Mouse (Mus musculus): ENCODE data around the gene Pdk1. TPM values are rescaled to one million over a fixed set of nuclear protein-coding genes. Genes with fewer than 3 reads are reported as not detected.

The Pdk1 gene
- polyA plus RNA-seq, 1 experiment, result 162 TPM

DNA sequence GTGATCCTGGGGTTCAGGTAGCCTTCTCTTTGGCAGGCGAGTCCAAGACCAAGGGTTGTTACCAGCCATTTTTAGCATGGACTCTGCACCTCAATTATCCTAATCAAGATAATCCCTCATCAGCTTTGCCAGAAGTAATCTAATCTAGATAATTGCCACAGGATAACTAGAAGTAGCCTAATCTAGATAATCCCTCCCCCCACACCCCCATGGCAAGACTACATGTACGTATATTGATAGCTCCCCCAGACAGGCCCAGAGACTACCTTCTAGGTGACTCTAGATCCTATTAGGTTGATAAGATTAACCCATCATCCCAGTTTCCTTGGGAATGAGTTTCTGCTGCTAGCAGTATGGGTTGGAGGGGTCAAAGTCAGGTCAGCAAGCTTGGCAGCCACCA, 18.5 kb downstream of the Pdk1 start:
- Histone ChIP-seq H3K4me1 (ENCODE audit: control insufficient read depth, insufficient read depth, low read length) (no peaks in the 10 kb centered on the region), H3K36me3 (ENCODE audit: control insufficient read depth, insufficient read depth, low read length, poor library complexity, severe bottlenecking) (peaks cover 71% of the 10 kb centered on the region), H3K27ac (ENCODE audit: insufficient read depth, low read length) (no peak overlapping the region), H3K4me3 (ENCODE audit: low read depth, low read length) (no peak overlapping the region), H3K9me3 (replicated peaks; ENCODE audit: control insufficient read depth, insufficient read depth, low read length, poor library complexity, severe bottlenecking) (no peaks in the 10 kb centered on the region), H3K27me3 (ENCODE audit: control insufficient read depth, insufficient read depth, low read length, poor library complexity, severe bottlenecking) (no peaks in the 10 kb centered on the region), H3K9ac (ENCODE audit: low read depth, poor library complexity, severe bottlenecking) (no peak overlapping the region)
- TF ChIP-seq EP300 (IDR thresholded peaks at IDR 0.05; ENCODE audit: insufficient read depth, low read depth, low read length) (no peak), POLR2A (IDR thresholded peaks at IDR 0.05; ENCODE audit: insufficient read depth, low read length) (no peak), CTCF (IDR thresholded peaks at IDR 0.05; ENCODE audit: low read depth, low read length) (no peak)

DNA sequence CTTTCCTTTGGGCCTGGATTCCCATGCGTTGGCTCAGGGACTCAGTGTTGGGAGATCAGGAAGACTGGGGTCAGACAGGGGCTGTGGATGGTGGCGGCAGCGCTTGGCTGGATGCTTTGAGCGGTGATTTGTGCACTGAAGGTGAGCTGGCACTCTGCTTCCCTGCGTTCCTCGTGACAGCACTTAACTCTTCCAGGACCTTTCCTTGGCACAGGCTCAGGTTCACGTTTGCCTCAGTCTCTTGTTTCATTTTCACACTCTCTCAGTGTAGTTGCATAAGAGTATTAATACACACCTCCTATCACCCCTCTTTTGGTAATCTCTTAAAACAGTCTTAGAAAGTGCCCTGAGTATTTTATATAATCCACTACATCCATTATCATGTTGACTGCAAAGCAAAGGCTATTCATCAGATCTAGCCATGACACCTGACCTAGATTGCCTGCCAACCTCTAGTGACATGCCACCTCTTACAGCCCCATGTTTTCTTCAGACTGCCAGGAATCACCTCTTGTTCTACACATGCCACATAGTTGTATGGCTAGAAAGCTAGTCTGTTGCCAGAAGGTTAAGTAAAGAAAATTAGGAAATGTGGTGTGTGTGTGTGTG, 19.8 kb downstream of the Pdk1 start:
- H3K9ac ChIP-seq (ENCODE audit: low read depth, poor library complexity, severe bottlenecking), result no peak overlapping the region
- H3K27ac ChIP-seq (ENCODE audit: insufficient read depth, low read length), result no peak overlapping the region
- H3K4me3 ChIP-seq (ENCODE audit: low read depth, low read length), result no peak overlapping the region
- H3K27me3 ChIP-seq (ENCODE audit: control insufficient read depth, insufficient read depth, low read length, poor library complexity, severe bottlenecking), result no peaks in the 10 kb centered on the region
- peaks cover 72% of the 10 kb centered on the region for H3K36me3 ChIP-seq (ENCODE audit: control insufficient read depth, insufficient read depth, low read length, poor library complexity, severe bottlenecking)
- TF ChIP-seq CTCF (IDR thresholded peaks at IDR 0.05; ENCODE audit: low read depth, low read length), result no peak
- TF ChIP-seq EP300 (IDR thresholded peaks at IDR 0.05; ENCODE audit: insufficient read depth, low read depth, low read length), result no peak
- TF ChIP-seq POLR2A (IDR thresholded peaks at IDR 0.05; ENCODE audit: insufficient read depth, low read length), result no peak
- H3K4me1 ChIP-seq (ENCODE audit: control insufficient read depth, insufficient read depth, low read length), result no peaks in the 10 kb centered on the region
- H3K9me3 ChIP-seq (replicated peaks; ENCODE audit: control insufficient read depth, insufficient read depth, low read length, poor library complexity, severe bottlenecking), result no peaks in the 10 kb centered on the region

DNA sequence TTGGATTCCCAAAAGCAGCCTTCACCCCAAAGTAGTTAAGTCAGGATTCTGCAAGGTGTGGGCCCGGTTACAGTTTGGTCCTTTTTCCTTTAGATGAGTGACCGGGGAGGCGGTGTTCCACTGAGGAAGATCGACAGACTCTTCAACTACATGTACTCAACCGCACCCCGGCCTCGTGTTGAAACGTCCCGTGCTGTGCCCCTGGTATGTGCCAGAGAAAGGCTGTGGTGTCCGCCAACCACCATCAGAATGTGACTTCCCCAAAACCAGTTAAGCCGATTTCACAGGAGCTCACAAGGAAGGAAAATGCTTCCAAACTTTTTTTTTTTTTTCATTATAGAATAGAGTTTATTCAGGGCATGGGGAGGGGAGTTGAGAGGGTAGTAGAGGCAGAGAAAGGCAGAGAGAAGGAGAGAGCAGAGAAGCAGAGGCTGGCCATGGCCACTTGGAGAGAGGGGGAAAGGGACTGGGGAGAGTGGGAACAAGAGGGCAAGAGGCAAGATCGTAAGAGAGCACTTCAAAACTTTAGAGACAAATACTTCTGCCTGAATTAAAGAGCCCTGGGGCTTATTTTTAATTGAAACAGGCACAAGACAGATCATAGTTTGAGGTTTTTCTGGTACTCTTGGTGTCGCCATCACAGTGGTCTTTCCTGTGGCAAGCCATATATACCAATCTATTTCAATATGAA, 22.7 kb downstream of the Pdk1 start:
- H3K4me1 ChIP-seq (ENCODE audit: control insufficient read depth, insufficient read depth, low read length), result no peaks in the 10 kb centered on the region
- H3K9ac ChIP-seq (ENCODE audit: low read depth, poor library complexity, severe bottlenecking), result no peak overlapping the region
- H3K36me3 ChIP-seq (ENCODE audit: control insufficient read depth, insufficient read depth, low read length, poor library complexity, severe bottlenecking), result peaks cover 63% of the 10 kb centered on the region
- H3K4me3 ChIP-seq (ENCODE audit: low read depth, low read length), result no peak overlapping the region
- no peak overlapping the region for H3K27ac ChIP-seq (ENCODE audit: insufficient read depth, low read length)
- TF ChIP-seq EP300 (IDR thresholded peaks at IDR 0.05; ENCODE audit: insufficient read depth, low read depth, low read length) (no peak), POLR2A (IDR thresholded peaks at IDR 0.05; ENCODE audit: insufficient read depth, low read length) (no peak), CTCF (IDR thresholded peaks at IDR 0.05; ENCODE audit: low read depth, low read length) (no peak)
- no peaks in the 10 kb centered on the region for H3K27me3 ChIP-seq (ENCODE audit: control insufficient read depth, insufficient read depth, low read length, poor library complexity, severe bottlenecking)
- no peaks in the 10 kb centered on the region for H3K9me3 ChIP-seq (replicated peaks; ENCODE audit: control insufficient read depth, insufficient read depth, low read length, poor library complexity, severe bottlenecking)

DNA sequence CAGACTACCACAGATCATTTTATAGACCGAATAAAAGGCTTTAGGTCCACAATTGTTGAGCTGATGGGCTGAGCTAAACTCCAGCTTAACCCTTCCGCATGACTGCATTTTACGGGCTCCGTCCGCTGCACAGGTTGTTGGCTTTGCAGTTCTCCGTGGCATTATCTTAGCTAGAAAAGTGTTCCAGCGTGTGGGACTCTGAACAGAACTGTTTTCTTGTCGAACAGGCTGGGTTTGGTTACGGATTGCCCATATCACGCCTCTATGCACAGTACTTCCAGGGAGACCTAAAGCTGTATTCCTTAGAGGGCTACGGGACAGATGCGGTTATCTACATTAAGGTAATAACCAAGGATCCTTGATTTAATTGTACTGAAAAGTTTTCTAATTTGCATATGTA, 24.4 kb downstream of the Pdk1 start:
- peaks cover 59% of the 10 kb centered on the region for H3K36me3 ChIP-seq (ENCODE audit: control insufficient read depth, insufficient read depth, low read length, poor library complexity, severe bottlenecking)
- TF ChIP-seq CTCF (IDR thresholded peaks at IDR 0.05; ENCODE audit: low read depth, low read length) (no peak), POLR2A (IDR thresholded peaks at IDR 0.05; ENCODE audit: insufficient read depth, low read length) (no peak), EP300 (IDR thresholded peaks at IDR 0.05; ENCODE audit: insufficient read depth, low read depth, low read length) (no peak)
- H3K4me1 ChIP-seq (ENCODE audit: control insufficient read depth, insufficient read depth, low read length), result no peaks in the 10 kb centered on the region
- no peaks in the 10 kb centered on the region for H3K9me3 ChIP-seq (replicated peaks; ENCODE audit: control insufficient read depth, insufficient read depth, low read length, poor library complexity, severe bottlenecking)
- no peaks in the 10 kb centered on the region for H3K27me3 ChIP-seq (ENCODE audit: control insufficient read depth, insufficient read depth, low read length, poor library complexity, severe bottlenecking)
- H3K27ac ChIP-seq (ENCODE audit: insufficient read depth, low read length), result no peak overlapping the region
- H3K9ac ChIP-seq (ENCODE audit: low read depth, poor library complexity, severe bottlenecking), result no peak overlapping the region
- H3K4me3 ChIP-seq (ENCODE audit: low read depth, low read length), result no peak overlapping the region

DNA sequence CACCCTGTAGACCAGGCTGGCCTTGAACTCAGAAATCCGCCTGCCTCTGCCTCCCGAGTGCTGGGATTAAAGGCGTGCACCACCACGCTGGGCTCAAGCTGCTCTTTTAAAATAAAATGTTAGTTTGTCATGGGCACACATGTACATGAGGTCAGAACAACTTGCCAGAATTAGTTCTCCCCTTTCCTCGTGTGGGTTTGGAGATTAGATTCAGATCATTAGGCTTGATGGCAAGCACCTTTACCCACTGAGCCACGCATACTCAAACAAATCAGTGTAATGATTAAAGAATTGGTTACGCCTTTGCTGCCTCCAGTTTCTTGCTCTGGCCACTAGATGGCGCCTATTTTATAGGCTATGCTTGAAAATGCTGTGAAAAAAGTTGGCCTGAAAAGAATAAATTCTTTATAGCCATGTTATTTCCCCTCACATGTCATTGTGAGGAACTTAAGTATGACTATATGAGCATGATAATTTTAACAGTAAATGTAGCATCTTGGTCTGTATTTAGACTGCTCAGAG, 25.4 kb downstream of the Pdk1 start:
- H3K36me3 ChIP-seq (ENCODE audit: control insufficient read depth, insufficient read depth, low read length, poor library complexity, severe bottlenecking), result peaks cover 56% of the 10 kb centered on the region
- no peak overlapping the region for H3K4me3 ChIP-seq (ENCODE audit: low read depth, low read length)
- no peak overlapping the region for H3K27ac ChIP-seq (ENCODE audit: insufficient read depth, low read length)
- H3K9me3 ChIP-seq (replicated peaks; ENCODE audit: control insufficient read depth, insufficient read depth, low read length, poor library complexity, severe bottlenecking), result no peaks in the 10 kb centered on the region
- no peak overlapping the region for H3K9ac ChIP-seq (ENCODE audit: low read depth, poor library complexity, severe bottlenecking)
- no peaks in the 10 kb centered on the region for H3K4me1 ChIP-seq (ENCODE audit: control insufficient read depth, insufficient read depth, low read length)
- no peaks in the 10 kb centered on the region for H3K27me3 ChIP-seq (ENCODE audit: control insufficient read depth, insufficient read depth, low read length, poor library complexity, severe bottlenecking)
- TF ChIP-seq POLR2A (IDR thresholded peaks at IDR 0.05; ENCODE audit: insufficient read depth, low read length) (no peak), EP300 (IDR thresholded peaks at IDR 0.05; ENCODE audit: insufficient read depth, low read depth, low read length) (no peak), CTCF (IDR thresholded peaks at IDR 0.05; ENCODE audit: low read depth, low read length) (no peak)

DNA sequence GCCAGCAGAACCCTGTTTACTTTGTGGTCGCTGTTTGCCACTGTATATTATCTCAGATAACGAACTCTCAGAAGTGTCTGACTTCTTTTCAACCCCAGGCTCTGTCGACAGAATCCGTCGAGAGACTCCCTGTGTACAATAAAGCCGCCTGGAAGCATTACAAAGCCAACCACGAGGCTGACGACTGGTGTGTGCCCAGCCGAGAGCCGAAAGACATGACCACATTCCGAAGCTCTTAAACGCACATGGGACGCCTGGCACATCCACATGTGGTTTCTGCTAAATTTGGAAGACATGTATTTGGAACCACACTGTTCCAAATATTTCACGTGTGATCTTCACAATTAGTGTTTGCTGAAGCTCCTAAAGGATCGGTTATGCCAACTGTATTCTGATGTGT, 26.9 kb downstream of the Pdk1 start:
- Histone ChIP-seq H3K27me3 (ENCODE audit: control insufficient read depth, insufficient read depth, low read length, poor library complexity, severe bottlenecking) (no peaks in the 10 kb centered on the region), H3K4me1 (ENCODE audit: control insufficient read depth, insufficient read depth, low read length) (no peaks in the 10 kb centered on the region), H3K9me3 (replicated peaks; ENCODE audit: control insufficient read depth, insufficient read depth, low read length, poor library complexity, severe bottlenecking) (no peaks in the 10 kb centered on the region), H3K4me3 (ENCODE audit: low read depth, low read length) (no peak overlapping the region), H3K36me3 (ENCODE audit: control insufficient read depth, insufficient read depth, low read length, poor library complexity, severe bottlenecking) (peaks cover 46% of the 10 kb centered on the region), H3K9ac (ENCODE audit: low read depth, poor library complexity, severe bottlenecking) (no peak overlapping the region), H3K27ac (ENCODE audit: insufficient read depth, low read length) (no peak overlapping the region)
- TF ChIP-seq POLR2A (IDR thresholded peaks at IDR 0.05; ENCODE audit: insufficient read depth, low read length), result no peak
